Mouse (Mus musculus) hindbrain, embryonic 16.5 days (tissue): ENCODE measurements around the gene Tmed2. TPM values are rescaled to one million over a fixed set of nuclear protein-coding genes. Genes with fewer than 3 reads are reported as not detected.
A peak's percentile ranks its signal among the peaks of the same experiment; 100 is the strongest.
"Not testable (repeated sequence)": the region's sequence is repeated elsewhere in the genome, so short reads cannot be mapped to it uniquely, and the experiment has no call there.

Experiments
- ATAC-seq: fragments of 200-750 bp; cut with Nextera tagmentation; 2 replicates; pipeline ENCODE4 v1.8.0; 2017; ENCODE audit warnings: moderate TSS enrichment, moderate library complexity
- H3K27ac ChIP-seq: fragments of 300-500 bp; sonication (generic); 2 replicates; pipeline ENCODE4 v1.5.1; 2014; ENCODE audit warnings: low read depth, mild to moderate bottlenecking, control low read depth, low read length, moderate library complexity
- H3K27me3 ChIP-seq: fragments of 300-500 bp; sonication (generic); replicated peaks from 2 replicates; pipeline ENCODE4 v1.6.1; 2014; ENCODE audit warnings: low read length; ENCODE audit not compliant: control insufficient read depth, insufficient read depth
- H3K36me3 ChIP-seq: fragments of 300-500 bp; sonication (generic); 2 replicates; pipeline ENCODE4 v1.6.1; 2014; ENCODE audit warnings: mild to moderate bottlenecking, low read length, moderate library complexity, mixed read lengths; ENCODE audit not compliant: control insufficient read depth, insufficient read depth
- H3K4me1 ChIP-seq: fragments of 300-500 bp; sonication (generic); 2 replicates; pipeline ENCODE4 v1.6.1; 2014; ENCODE audit warnings: low read depth, low read length; ENCODE audit not compliant: control insufficient read depth, insufficient read depth
- H3K4me2 ChIP-seq: fragments of 300-500 bp; sonication (generic); 2 replicates; pipeline ENCODE4 v1.6.1; 2014; ENCODE audit warnings: mild to moderate bottlenecking, low read length, control low read depth, moderate library complexity
- H3K4me3 ChIP-seq: fragments of 300-500 bp; sonication (generic); 2 replicates; pipeline ENCODE4 v1.5.1; 2014; ENCODE audit warnings: mild to moderate bottlenecking, low read length, control low read depth, moderate library complexity
- H3K9ac ChIP-seq: fragments of 300-500 bp; sonication (generic); 2 replicates; pipeline ENCODE4 v1.6.1; 2014; ENCODE audit warnings: low read depth, mild to moderate bottlenecking, control low read depth, low read length, moderate library complexity
- H3K9me3 ChIP-seq: fragments of 300-500 bp; sonication (generic); 2 replicates; pipeline ENCODE4 v1.6.1; 2014; ENCODE audit warnings: mild to moderate bottlenecking, low read length, moderate library complexity; ENCODE audit not compliant: control insufficient read depth
- WGBS: fragments of 180-500 bp; shearing (Covaris S2); extraction: QIAGEN DNeasy Blood & Tissue Kit; methylation state at CpG from one replicate; pipeline ENCODE4 v1.1.7; 2014; 5-methylcytosine and 5-hydroxymethylcytosine counted together
- polyA plus RNA-seq: library from polyadenylated mRNA; unstranded; fragments of >200 nt; fragmentation: Nextera tagmentation; extraction: Ambion mirVana; gene quantifications from 2 replicates; pipeline ENCODE4 v1.2.1, GENCODE M21; 2015

Gene Tmed2
- polyA plus RNA-seq, 1 experiment from 2014 or later: 342 TPM

- 13% methylated on average over 14 of the region's 14 CpGs for WGBS
- Histone ChIP-seq H3K9ac (peak overlapping the region; percentile 84), H3K9me3 (no peaks in the 10 kb centered on the region), H3K36me3 (no peaks in the 10 kb centered on the region), H3K27ac (peak overlapping the region; percentile 86), H3K27me3 (no peaks in the 10 kb centered on the region), H3K4me3 (peak overlapping the region; percentile 82), H3K4me2 (peak overlapping the region; percentile 84), H3K4me1 (peaks cover 24% of the 10 kb centered on the region)
- ATAC-seq: no peak; the same call in 1 of the 2 replicates
Measured at GRCm38 (mm10) chr5:124531583-124531930, 8.9 kb upstream of the Tmed2 start.

GRCm38 (mm10) chr5:124532451-124532850, 8.0 kb upstream of the Tmed2 start:
- Histone ChIP-seq H3K4me3 (no peak overlapping the region), H3K9me3 (no peaks in the 10 kb centered on the region), H3K9ac (no peak overlapping the region), H3K36me3 (no peaks in the 10 kb centered on the region), H3K27ac (no peak overlapping the region), H3K4me2 (no peak overlapping the region), H3K4me1 (peaks cover 24% of the 10 kb centered on the region), H3K27me3 (no peaks in the 10 kb centered on the region)
- ATAC-seq: no peak
- 36% methylated on average over 7 of the region's 7 CpGs for WGBS

- no peak for ATAC-seq
- H3K27me3 ChIP-seq: no peaks in the 10 kb centered on the region
- H3K4me3 ChIP-seq: no peak overlapping the region
- no peak overlapping the region for H3K27ac ChIP-seq
- 66% methylated on average over 5 of the region's 5 CpGs for WGBS
- no peak overlapping the region for H3K9ac ChIP-seq
- H3K9me3 ChIP-seq: no peaks in the 10 kb centered on the region
- H3K4me1 ChIP-seq: peaks cover 6% of the 10 kb centered on the region
- no peak overlapping the region for H3K4me2 ChIP-seq
- no peaks in the 10 kb centered on the region for H3K36me3 ChIP-seq
Measured at GRCm38 (mm10) chr5:124535016-124535415, 5.5 kb upstream of the Tmed2 start.

GRCm38 (mm10) chr5:124536776-124537175, 3.7 kb upstream of the Tmed2 start:
- H3K36me3 ChIP-seq: no peaks in the 10 kb centered on the region
- ATAC-seq: no peak
- H3K4me2 ChIP-seq: peak overlapping the region; percentile 49
- H3K9ac ChIP-seq: peak overlapping the region; percentile 20; the same call in 1 of the 2 replicates
- no peaks in the 10 kb centered on the region for H3K9me3 ChIP-seq
- 7% methylated on average over 17 of the region's 17 CpGs for WGBS
- H3K27me3 ChIP-seq: no peaks in the 10 kb centered on the region
- H3K4me3 ChIP-seq: peak overlapping the region; percentile 18; the same call in 1 of the 2 replicates
- no peak overlapping the region for H3K27ac ChIP-seq
- H3K4me1 ChIP-seq: peaks cover 6% of the 10 kb centered on the region

- H3K4me2 ChIP-seq: no peak overlapping the region
- H3K9me3 ChIP-seq: no peaks in the 10 kb centered on the region
- H3K36me3 ChIP-seq: peaks cover 3% of the 10 kb centered on the region; the same call in 1 of the 2 replicates
- H3K27me3 ChIP-seq: no peaks in the 10 kb centered on the region
- ATAC-seq: no peak
- 80% methylated on average over 15 of the region's 16 CpGs for WGBS
- H3K9ac ChIP-seq: no peak overlapping the region
- H3K27ac ChIP-seq: no peak overlapping the region
- H3K4me1 ChIP-seq: peaks cover 11% of the 10 kb centered on the region
- H3K4me3 ChIP-seq: no peak overlapping the region
Measured at GRCm38 (mm10) chr5:124538813-124539792, 1.4 kb upstream of the Tmed2 start.

- WGBS: 74% methylated on average over 4 of the region's 4 CpGs
- ATAC-seq: no peak
- H3K9me3 ChIP-seq: no peaks in the 10 kb centered on the region
Measured at GRCm38 (mm10) chr5:124539905-124540304, 590 bp upstream of the Tmed2 start.

GRCm38 (mm10) chr5:124540905-124541601, 558 bp downstream of the Tmed2 start:
- WGBS: under 1% methylated on average over 63 of the region's 89 CpGs
- peak overlapping the region; percentile 75 for H3K27ac ChIP-seq
- peak overlapping the region; percentile 79 for H3K9ac ChIP-seq
- H3K9me3 ChIP-seq: no peaks in the 10 kb centered on the region
- ATAC-seq: peak; percentile 69
- no peaks in the 10 kb centered on the region for H3K27me3 ChIP-seq
- H3K4me2 ChIP-seq: peak overlapping the region; percentile 84
- peaks cover 11% of the 10 kb centered on the region for H3K4me1 ChIP-seq
- H3K4me3 ChIP-seq: peak overlapping the region; percentile 61
- H3K36me3 ChIP-seq: peaks cover 13% of the 10 kb centered on the region; the same call in 1 of the 2 replicates

More at GRCm38 (mm10) chr5:124539905-124540304, 590 bp upstream of the Tmed2 start:
- Histone ChIP-seq H3K4me1 (peaks cover 11% of the 10 kb centered on the region), H3K27me3 (no peaks in the 10 kb centered on the region), H3K36me3 (peaks cover 11% of the 10 kb centered on the region; the same call in 1 of the 2 replicates), H3K27ac (peak overlapping the region; percentile 73; the same call in 1 of the 2 replicates), H3K4me3 (peak overlapping the region; percentile 61), H3K4me2 (peak overlapping the region; percentile 51), H3K9ac (no peak overlapping the region)

- Histone ChIP-seq H3K4me2 (peak overlapping the region; percentile 84), H3K9ac (peak overlapping the region; percentile 79), H3K9me3 (no peaks in the 10 kb centered on the region), H3K36me3 (peaks cover 16% of the 10 kb centered on the region; the same call in 1 of the 2 replicates), H3K27me3 (no peaks in the 10 kb centered on the region), H3K4me1 (peaks cover 11% of the 10 kb centered on the region), H3K4me3 (peak overlapping the region; percentile 61), H3K27ac (no peak overlapping the region)
- WGBS: 16% methylated on average over 8 of the region's 8 CpGs
- no peak for ATAC-seq
Measured at GRCm38 (mm10) chr5:124541602-124541973, 1.1 kb downstream of the Tmed2 start.

- not testable (repeated sequence) for H3K27me3 ChIP-seq, H3K4me3 ChIP-seq, H3K27ac ChIP-seq, H3K9me3 ChIP-seq, H3K9ac ChIP-seq, H3K4me2 ChIP-seq, ATAC-seq
- Histone ChIP-seq H3K36me3 (peaks cover 16% of the 10 kb centered on the region; the same call in 1 of the 2 replicates), H3K4me1 (peaks cover 13% of the 10 kb centered on the region)
- 93% methylated on average over 4 of the region's 4 CpGs for WGBS
Measured at GRCm38 (mm10) chr5:124550737-124551136, 10.2 kb downstream of the Tmed2 start.
